Mouse (Mus musculus) hindbrain, postnatal 0 days (tissue): ENCODE results near the gene Ncor2. TPM values are rescaled to one million over a fixed set of nuclear protein-coding genes. Genes with fewer than 3 reads are reported as not detected.

Source experiments
- ATAC-seq: fragments of 200-750 bp; cut with Nextera tagmentation; 2 replicates; pipeline ENCODE4 v1.8.0; 2017; ENCODE audit warnings: mild to moderate bottlenecking, moderate TSS enrichment, moderate library complexity
- DNase-seq: peaks from one replicate; pipeline ENCODE4 v3.0.0-alpha.2; 2015; ENCODE audit warnings: low spot score
- H3K27ac ChIP-seq: fragments of 300-500 bp; sonication (generic); 2 replicates; pipeline ENCODE4 v1.5.1; 2014; ENCODE audit warnings: mild to moderate bottlenecking
- H3K27me3 ChIP-seq: fragments of 300-500 bp; sonication (generic); 2 replicates; pipeline ENCODE4 v1.6.1; 2014; ENCODE audit warnings: low read length, mixed read lengths; ENCODE audit not compliant: insufficient read depth
- H3K36me3 ChIP-seq: fragments of 300-500 bp; sonication (generic); 2 replicates; pipeline ENCODE4 v1.6.1; 2014; ENCODE audit warnings: low read length, mixed read lengths; ENCODE audit not compliant: insufficient read depth
- H3K4me1 ChIP-seq: fragments of 300-500 bp; sonication (generic); 2 replicates; pipeline ENCODE4 v1.6.1; 2014; ENCODE audit warnings: antibody characterized with exemption, low read length, mixed read lengths; ENCODE audit not compliant: insufficient read depth
- H3K4me2 ChIP-seq: fragments of 300-500 bp; sonication (generic); 2 replicates; pipeline ENCODE4 v1.6.1; 2014; ENCODE audit warnings: low read depth, mild to moderate bottlenecking, low read length, moderate library complexity, mixed read lengths
- H3K4me3 ChIP-seq: fragments of 300-500 bp; sonication (generic); 2 replicates; pipeline ENCODE4 v1.5.1; 2014; ENCODE audit warnings: low read length
- H3K9ac ChIP-seq: fragments of 300-500 bp; sonication (generic); replicated peaks from 2 replicates; pipeline ENCODE4 v1.6.1; 2014; ENCODE audit warnings: mild to moderate bottlenecking, low read length, moderate library complexity, mixed read lengths
- H3K9me3 ChIP-seq: fragments of 300-500 bp; sonication (generic); 2 replicates; pipeline ENCODE4 v1.6.1; 2016; ENCODE audit warnings: low read length, mixed read lengths
- CTCF ChIP-seq: IDR thresholded peaks from 2 replicates; pipeline ENCODE4 v1.5.1; 2016; ENCODE audit warnings: antibody characterized with exemption, control low read depth, low read depth
- WGBS: fragments of 180-500 bp; shearing (Covaris S2); extraction: QIAGEN DNeasy Blood & Tissue Kit; methylation state at CpG from one replicate; pipeline ENCODE4 v1.1.7; 2014; 5-methylcytosine and 5-hydroxymethylcytosine counted together
- polyA plus RNA-seq: library from polyadenylated mRNA; unstranded; fragments of >200 nt; fragmentation: Nextera tagmentation; extraction: Ambion mirVana; gene quantifications from 2 replicates; pipeline ENCODE4 v1.2.1, GENCODE M21; 2015
- total RNA-seq: library from RNA; depleted of rRNA; stranded (reverse); fragments of >200 nt; gene quantifications from 2 replicates; pipeline ENCODE4 v1.2.3, GENCODE M21; 2014

The Ncor2 gene
- total and polyA plus RNA-seq, 2 experiments from 2014 or later, result 22.7 to 35.4 TPM

- Histone ChIP-seq H3K4me2 (no peak overlapping the region), H3K9ac (no peak overlapping the region), H3K27me3 (no peaks in the 10 kb centered on the region), H3K9me3 (no peaks in the 10 kb centered on the region), H3K4me1 (peaks cover 70% of the 10 kb centered on the region), H3K4me3 (no peak overlapping the region), H3K36me3 (no peaks in the 10 kb centered on the region), H3K27ac (no peak overlapping the region)
- DNase-seq (no peak), ATAC-seq (no peak)
- WGBS, result 89% methylated on average over 18 of the region's 18 CpGs
- no peak for TF ChIP-seq CTCF
Observed at GRCm38 (mm10) chr5:125137672-125138285, 41.2 kb downstream of the Ncor2 start.

DNA sequence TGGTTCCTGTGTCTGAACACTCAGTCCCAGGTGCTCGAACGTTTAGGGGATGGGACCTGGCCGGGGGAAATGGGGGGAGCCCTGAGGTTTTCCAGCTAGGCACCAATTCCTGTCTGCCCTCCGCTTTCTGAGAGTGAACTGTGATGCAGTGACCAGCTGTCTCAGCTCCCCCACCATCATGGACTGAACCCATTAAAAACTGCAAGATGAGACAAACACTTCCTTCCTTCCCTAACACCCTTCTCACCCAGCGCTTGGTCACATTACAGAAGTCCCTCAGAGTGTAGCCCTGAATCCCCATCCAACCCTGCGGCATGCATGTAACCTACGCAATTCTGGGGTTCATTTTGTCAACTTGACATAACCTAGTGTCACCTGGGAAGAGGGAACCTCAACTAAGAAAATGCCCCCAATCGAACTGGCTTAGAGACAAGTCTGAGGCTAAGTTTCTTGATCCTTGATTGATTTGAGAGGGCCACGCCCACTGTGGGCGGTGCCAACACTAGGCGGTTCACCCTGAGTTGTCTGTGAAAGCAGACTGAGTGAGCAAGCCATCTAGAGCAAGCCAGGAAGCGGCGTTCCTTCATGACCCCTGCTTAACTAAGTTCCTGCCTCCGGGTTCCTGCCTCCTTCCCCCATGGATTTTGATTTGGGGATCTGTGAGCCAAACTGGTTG is 41.9 kb downstream of the Ncor2 start:
- no peaks in the 10 kb centered on the region for H3K27me3 ChIP-seq
- peaks cover 69% of the 10 kb centered on the region for H3K4me1 ChIP-seq
- peak; percentile 52 for DNase-seq
- no peaks in the 10 kb centered on the region for H3K9me3 ChIP-seq
- no peak for TF ChIP-seq CTCF
- no peak overlapping the region for H3K4me3 ChIP-seq
- ATAC-seq, result no peak
- no peak overlapping the region for H3K4me2 ChIP-seq
- WGBS, result 50% methylated on average over 14 of the region's 14 CpGs
- H3K9ac ChIP-seq, result no peak overlapping the region; the same call in 1 of the 2 replicates
- H3K27ac ChIP-seq, result peak overlapping the region; percentile 64; the same call in 1 of the 2 replicates
- H3K36me3 ChIP-seq, result no peaks in the 10 kb centered on the region

GRCm38 (mm10) chr5:125136296-125136995 is 42.6 kb downstream of the Ncor2 start:
- Histone ChIP-seq H3K9me3 (no peaks in the 10 kb centered on the region), H3K9ac (no peak overlapping the region; the same call in 1 of the 2 replicates), H3K4me2 (no peak overlapping the region), H3K4me1 (peaks cover 69% of the 10 kb centered on the region), H3K4me3 (no peak overlapping the region), H3K27me3 (no peaks in the 10 kb centered on the region), H3K36me3 (no peaks in the 10 kb centered on the region), H3K27ac (peak overlapping the region; percentile 64; the same call in 1 of the 2 replicates)
- ATAC-seq, result no peak
- no peak for TF ChIP-seq CTCF
- WGBS, result 46% methylated on average over 5 of the region's 5 CpGs
- DNase-seq, result peak; percentile 51

- Histone ChIP-seq H3K4me1 (peaks cover 71% of the 10 kb centered on the region), H3K27ac (peak overlapping the region; percentile 84), H3K9me3 (no peaks in the 10 kb centered on the region), H3K36me3 (no peaks in the 10 kb centered on the region), H3K4me2 (no peak overlapping the region), H3K27me3 (no peaks in the 10 kb centered on the region), H3K9ac (0 out of 2 replicates have a peak overlapping the region, but pooled peaks have one; percentile 15), H3K4me3 (no peak overlapping the region)
- TF ChIP-seq CTCF, result no peak
- peak; percentile 86 for DNase-seq
- 17% methylated on average over 11 of the region's 11 CpGs for WGBS
- ATAC-seq, result peak; percentile 86
Observed at GRCm38 (mm10) chr5:125134795-125135468, 44.1 kb downstream of the Ncor2 start.

GRCm38 (mm10) chr5:125134391-125134790 is 44.6 kb downstream of the Ncor2 start:
- Histone ChIP-seq H3K4me1 (peaks cover 72% of the 10 kb centered on the region), H3K27ac (peak overlapping the region; percentile 84), H3K4me3 (no peak overlapping the region), H3K9me3 (no peaks in the 10 kb centered on the region), H3K27me3 (no peaks in the 10 kb centered on the region), H3K4me2 (no peak overlapping the region), H3K9ac (0 out of 2 replicates have a peak overlapping the region, but pooled peaks have one; percentile 15), H3K36me3 (no peaks in the 10 kb centered on the region)
- TF ChIP-seq CTCF, result no peak
- ATAC-seq (peak; percentile 33), DNase-seq (peak; percentile 65)
- 28% methylated on average over 6 of the region's 7 CpGs for whole genome bisulfite sequencing

DNA sequence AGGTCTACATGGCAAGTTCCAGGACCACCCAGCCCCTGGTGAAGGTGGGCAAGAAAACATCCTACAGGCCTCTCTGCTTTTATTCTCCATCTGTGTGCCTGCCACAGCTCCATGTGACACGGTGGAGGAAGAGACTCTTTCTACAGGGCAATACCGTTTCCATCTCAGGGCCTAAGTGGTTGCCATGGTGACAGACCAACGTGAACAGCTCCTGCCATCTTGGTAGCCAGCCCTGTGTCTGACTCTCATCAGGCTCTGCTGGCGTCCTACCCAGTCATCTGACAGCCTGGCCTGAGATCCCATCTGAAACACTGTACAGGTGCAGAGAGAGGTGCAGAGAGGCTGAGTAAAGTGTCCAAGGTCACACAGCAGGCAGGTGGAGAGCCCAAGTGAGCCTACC is 45.4 kb downstream of the Ncor2 start:
- ATAC-seq (no peak), DNase-seq (peak; percentile 68)
- Histone ChIP-seq H3K4me2 (no peak overlapping the region), H3K9me3 (no peaks in the 10 kb centered on the region), H3K4me3 (no peak overlapping the region), H3K9ac (no peak overlapping the region), H3K27me3 (no peaks in the 10 kb centered on the region), H3K4me1 (peaks cover 72% of the 10 kb centered on the region), H3K36me3 (no peaks in the 10 kb centered on the region), H3K27ac (peak overlapping the region; percentile 84)
- TF ChIP-seq CTCF, result no peak
- 17% methylated on average over 4 of the region's 4 CpGs for WGBS
